Mouse (Mus musculus) B cell, adult 67 days (primary cell): ENCODE results near the gene Cdyl. TPM values are rescaled to one million over a fixed set of nuclear protein-coding genes. Genes with fewer than 3 reads are reported as not detected.

Experiments used
- total RNA-seq, 2 experiments: library from RNA; stranded (reverse); gene quantifications; 4 replicates each; pipeline ENCODE4 v1.2.4; 2023

Gene Cdyl
- total RNA-seq: 10 to 100 TPM; 22.8 to 24.5 TPM

DNA sequence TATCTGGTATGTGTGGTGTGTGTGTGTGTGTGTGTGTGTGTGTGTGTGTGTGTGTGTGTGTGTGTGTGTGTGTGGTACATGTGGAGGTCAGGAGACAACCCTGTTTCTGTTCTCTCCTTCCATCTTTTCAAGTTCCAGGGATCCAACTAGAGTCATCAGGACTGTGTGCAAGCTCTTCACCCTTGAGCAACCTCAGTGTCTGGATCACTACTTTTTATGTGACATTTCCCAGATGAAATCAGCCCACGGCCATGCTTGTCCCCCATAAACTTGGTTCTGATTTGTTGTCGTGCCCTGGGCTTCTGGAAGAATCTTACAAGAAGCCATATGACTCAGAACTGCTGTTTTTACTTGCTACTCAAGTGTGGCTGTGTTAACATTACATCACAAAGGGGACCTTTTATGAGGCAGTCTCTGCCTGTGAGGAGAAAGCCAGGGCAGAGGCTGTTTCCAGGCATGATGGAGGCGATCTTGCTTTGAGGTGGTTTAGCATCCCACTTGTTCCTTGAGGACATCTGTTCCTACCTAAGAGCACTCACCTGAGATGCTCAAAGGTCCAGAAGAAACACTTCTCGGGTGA, at the start of gene Cdyl:
Cdyl (plus strand) TSS at position 428 of the 580 bp plus-strand sequence.

GRCm38 (mm10) chr13:35905879-35906481, 246.3 kb downstream of the Cdyl start, which contains the start of gene Rpp40:
Gene Rpp40 (minus strand): TSS chr13:35906359.

Other genes starting within 250 kb of the Cdyl start
- 10 to 100 TPM in 1 of 2 experiments, 1 to 10 TPM in 1; 9.1 to 14.7 TPM for gene Rpp40, start 246.5 kb downstream of the Cdyl start, total RNA-seq